Mouse (Mus musculus) forebrain, embryonic 15.5 days (tissue): Measurements from ENCODE around the gene Ecm1. TPM values are rescaled to one million over a fixed set of nuclear protein-coding genes. Genes with fewer than 3 reads are reported as not detected.
"Not testable (repeated sequence)": the region's sequence is repeated elsewhere in the genome, so short reads cannot be mapped to it uniquely, and the experiment has no call there.

Experiments
- ATAC-seq: fragments of 200-750 bp; cut with Nextera tagmentation; replicated peaks from 2 replicates; pipeline ENCODE4 v1.8.0; 2017; ENCODE audit warnings: mild to moderate bottlenecking, moderate TSS enrichment, moderate library complexity
- H3K27ac ChIP-seq: fragments of 300-500 bp; sonication (generic); replicated peaks from 2 replicates; pipeline ENCODE4 v1.5.1; 2015; ENCODE audit warnings: mild to moderate bottlenecking, inconsistent platforms
- H3K27me3 ChIP-seq: fragments of 300-500 bp; sonication (generic); 2 replicates; pipeline ENCODE4 v1.6.1; 2015; ENCODE audit warnings: inconsistent platforms
- H3K36me3 ChIP-seq: fragments of 300-500 bp; sonication (generic); 2 replicates; pipeline ENCODE4 v1.6.1; 2015; ENCODE audit warnings: mild to moderate bottlenecking, inconsistent platforms
- H3K4me1 ChIP-seq: fragments of 300-500 bp; sonication (generic); 2 replicates; pipeline ENCODE4 v1.6.1; 2015; ENCODE audit warnings: inconsistent platforms
- H3K4me2 ChIP-seq: fragments of 300-500 bp; sonication (generic); replicated peaks from 2 replicates; pipeline ENCODE4 v1.6.1; 2015; ENCODE audit warnings: mild to moderate bottlenecking, inconsistent platforms
- H3K4me3 ChIP-seq: fragments of 300-500 bp; sonication (generic); 2 replicates; pipeline ENCODE4 v1.5.1; 2015; ENCODE audit warnings: mild to moderate bottlenecking, inconsistent platforms
- H3K9ac ChIP-seq: fragments of 300-500 bp; sonication (generic); replicated peaks from 2 replicates; pipeline ENCODE4 v1.6.1; 2015; ENCODE audit warnings: mild to moderate bottlenecking, inconsistent platforms
- H3K9me3 ChIP-seq: fragments of 300-500 bp; sonication (generic); 2 replicates; pipeline ENCODE4 v1.6.1; 2016; ENCODE audit warnings: inconsistent platforms
- WGBS: fragments of 180-500 bp; shearing (Covaris S2); methylation state at CpG from one replicate; pipeline ENCODE4 v1.1.7; 2015; ENCODE audit warnings: mixed read lengths; 5-methylcytosine and 5-hydroxymethylcytosine counted together
- polyA plus RNA-seq: library from polyadenylated mRNA; unstranded; fragments of >200 nt; fragmentation: Nextera tagmentation; extraction: Ambion mirVana; gene quantifications from 2 replicates; pipeline ENCODE4 v1.2.1, GENCODE M21; 2015

The Ecm1 gene
- polyA plus RNA-seq, 1 experiment from 2014 or later, result 8.7 TPM

DNA sequence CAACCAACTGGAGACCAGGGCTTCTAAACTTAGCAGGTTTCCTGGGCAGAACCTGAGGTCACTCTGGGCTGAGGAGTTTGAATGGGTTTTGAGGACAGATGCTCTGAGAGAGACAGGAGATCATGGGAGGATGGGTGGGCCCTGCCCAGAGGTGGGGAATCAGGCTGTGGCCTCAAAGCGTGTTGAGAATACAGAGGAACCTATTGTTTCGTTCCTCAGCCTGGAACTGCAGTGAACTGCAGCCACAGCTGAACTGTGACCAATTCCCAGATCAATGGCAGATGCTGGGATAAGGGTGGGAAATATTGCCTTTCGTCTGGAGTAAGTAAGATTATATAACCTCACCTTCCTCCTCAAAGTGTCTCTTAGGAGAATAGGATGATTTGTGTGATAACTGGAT is 43.6 kb downstream of the Ecm1 start:
- H3K9ac ChIP-seq, result no peak overlapping the region
- H3K4me2 ChIP-seq, result no peak overlapping the region
- H3K27me3 ChIP-seq, result no peaks in the 10 kb centered on the region
- no peak overlapping the region for H3K4me3 ChIP-seq
- no peaks in the 10 kb centered on the region for H3K4me1 ChIP-seq
- 0 out of 2 replicates have a peak, but pooled peaks cover 5% of the 10 kb centered on the region for H3K36me3 ChIP-seq
- ATAC-seq, result no peak
- 69% methylated on average over 3 of the region's 3 CpGs for WGBS
- H3K27ac ChIP-seq, result no peak overlapping the region
- H3K9me3 ChIP-seq, result no peaks in the 10 kb centered on the region

DNA sequence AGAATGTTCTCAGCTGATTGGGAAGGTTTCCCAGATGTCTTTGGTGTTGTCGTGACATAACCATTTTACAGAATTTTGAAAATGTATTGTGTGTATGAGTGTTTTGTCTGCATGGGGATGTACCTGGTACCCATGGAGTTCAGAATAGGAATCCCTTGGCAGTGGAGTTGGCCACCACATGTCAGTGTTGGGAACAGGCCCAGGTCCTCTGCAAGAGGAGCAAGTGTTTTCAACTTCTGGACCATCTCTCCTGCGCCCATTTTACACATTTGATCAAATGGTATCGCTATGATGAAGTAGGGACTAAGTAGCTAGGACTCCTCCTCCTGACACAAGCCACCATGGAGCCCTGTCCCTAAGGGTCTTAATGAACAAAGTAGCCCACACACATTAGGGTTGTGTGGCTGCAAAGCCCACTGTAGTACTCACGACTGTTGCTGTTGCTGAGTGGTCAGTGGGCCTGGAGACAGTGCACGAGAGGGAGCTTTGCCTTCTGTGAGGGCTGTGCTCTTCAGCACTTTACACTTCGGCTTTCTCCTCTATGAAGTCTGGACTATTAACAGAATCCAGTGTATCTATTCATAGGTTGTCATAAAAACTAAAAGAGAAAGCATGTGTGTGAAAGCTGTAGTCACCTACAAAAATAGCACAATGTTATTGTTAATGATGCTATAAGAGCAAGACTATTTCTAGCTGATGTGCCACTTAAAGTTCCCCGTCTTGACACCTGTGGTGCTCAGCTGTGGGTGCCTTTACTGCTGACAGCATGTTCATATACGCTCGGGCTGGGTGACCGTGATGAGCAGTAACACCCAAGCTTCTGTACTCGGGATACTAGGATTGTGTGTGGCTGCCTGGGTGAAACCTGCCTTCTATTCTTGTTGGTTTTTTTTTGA is 44.3 kb downstream of the Ecm1 start:
- 90% methylated on average over 11 of the region's 11 CpGs for WGBS
- H3K9ac ChIP-seq, result no peak overlapping the region

DNA sequence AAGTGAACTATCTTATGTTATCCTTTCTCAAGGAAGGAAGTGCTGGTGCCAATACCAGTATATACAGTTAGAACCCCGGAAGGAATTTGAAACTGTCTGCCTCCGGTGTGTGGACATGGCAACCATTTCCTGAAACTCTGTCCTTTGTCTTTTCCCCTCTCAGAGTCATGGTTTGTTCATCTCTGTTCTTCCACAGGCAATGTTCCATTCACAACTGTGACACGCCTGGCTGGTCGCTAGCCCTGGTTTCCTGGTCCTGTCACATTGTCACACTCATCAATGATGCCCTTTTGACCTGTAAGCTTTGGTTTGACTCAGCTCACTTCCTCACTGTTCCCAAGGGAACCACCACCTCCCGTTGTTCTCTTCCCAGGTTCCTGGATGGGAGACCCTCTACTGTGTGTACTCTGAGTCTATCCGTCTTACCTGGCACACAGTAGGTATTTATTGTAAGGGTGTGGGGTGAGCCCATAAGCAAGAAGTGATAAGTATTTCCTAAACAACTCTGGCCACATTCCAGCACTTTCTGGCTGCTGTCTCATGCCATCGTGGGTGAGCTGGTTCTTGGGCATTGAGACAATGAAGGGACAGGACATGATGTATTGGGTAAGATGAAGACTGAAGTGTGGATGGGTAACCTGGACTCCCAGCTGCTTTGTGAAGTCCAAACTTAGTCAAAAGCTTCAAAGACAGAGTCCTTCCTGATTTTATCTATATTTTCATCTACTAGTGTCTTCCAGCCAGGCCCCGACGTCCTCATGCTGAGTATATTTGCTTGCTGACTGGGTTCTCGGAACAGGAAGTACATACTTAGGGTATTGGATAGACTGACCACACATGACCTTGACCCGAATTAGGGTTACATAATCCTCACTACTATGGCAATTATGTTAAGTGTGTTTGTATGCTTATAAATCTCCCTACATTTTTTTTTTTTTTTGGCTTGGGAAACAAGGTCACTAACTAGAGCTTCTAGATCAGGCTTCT is 45.3 kb downstream of the Ecm1 start:
- no peak overlapping the region for H3K4me2 ChIP-seq
- no peaks in the 10 kb centered on the region for H3K27me3 ChIP-seq
- no peak overlapping the region for H3K4me3 ChIP-seq
- H3K27ac ChIP-seq, result no peak overlapping the region
- 81% methylated on average over 11 of the region's 11 CpGs for WGBS
- ATAC-seq, result no peak
- H3K36me3 ChIP-seq, result 0 out of 2 replicates have a peak, but pooled peaks cover 5% of the 10 kb centered on the region
- no peaks in the 10 kb centered on the region for H3K4me1 ChIP-seq
- no peaks in the 10 kb centered on the region for H3K9me3 ChIP-seq
- no peak overlapping the region for H3K9ac ChIP-seq

More for the DNA sequence above, 44.3 kb downstream of the Ecm1 start:
- no peaks in the 10 kb centered on the region for H3K9me3 ChIP-seq
- no peaks in the 10 kb centered on the region for H3K4me1 ChIP-seq
- no peak overlapping the region for H3K4me3 ChIP-seq
- 0 out of 2 replicates have a peak, but pooled peaks cover 5% of the 10 kb centered on the region for H3K36me3 ChIP-seq
- H3K4me2 ChIP-seq, result no peak overlapping the region
- no peaks in the 10 kb centered on the region for H3K27me3 ChIP-seq
- no peak overlapping the region for H3K27ac ChIP-seq
- no peak for ATAC-seq

DNA sequence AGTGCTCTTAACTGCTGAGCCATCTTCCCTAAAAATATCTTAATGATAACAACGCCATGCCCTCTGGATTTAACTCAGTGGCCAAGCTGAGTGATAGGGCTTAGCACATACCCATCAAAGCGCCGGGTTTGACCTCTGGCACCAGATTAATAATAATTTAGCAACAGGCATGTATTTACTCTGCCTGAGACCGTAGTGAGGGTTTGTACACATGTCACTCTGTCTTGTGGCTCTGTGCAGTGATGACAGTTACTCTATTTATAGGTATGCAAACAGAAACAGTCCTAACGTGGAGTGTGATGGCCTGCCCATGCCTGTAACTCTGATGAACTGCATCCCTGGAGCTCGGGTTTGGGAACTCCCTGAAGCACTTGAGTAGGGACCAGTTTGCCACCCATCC is 46.7 kb downstream of the Ecm1 start:
- H3K36me3 ChIP-seq, result 0 out of 2 replicates have a peak, but pooled peaks cover 5% of the 10 kb centered on the region
- no peak for ATAC-seq
- no peak overlapping the region for H3K4me2 ChIP-seq
- no peak overlapping the region for H3K4me3 ChIP-seq
- H3K9me3 ChIP-seq, result no peaks in the 10 kb centered on the region
- H3K9ac ChIP-seq, result no peak overlapping the region
- H3K27me3 ChIP-seq, result no peaks in the 10 kb centered on the region
- H3K4me1 ChIP-seq, result peaks cover 6% of the 10 kb centered on the region
- WGBS, result 82% methylated on average over 6 of the region's 6 CpGs
- no peak overlapping the region for H3K27ac ChIP-seq

DNA sequence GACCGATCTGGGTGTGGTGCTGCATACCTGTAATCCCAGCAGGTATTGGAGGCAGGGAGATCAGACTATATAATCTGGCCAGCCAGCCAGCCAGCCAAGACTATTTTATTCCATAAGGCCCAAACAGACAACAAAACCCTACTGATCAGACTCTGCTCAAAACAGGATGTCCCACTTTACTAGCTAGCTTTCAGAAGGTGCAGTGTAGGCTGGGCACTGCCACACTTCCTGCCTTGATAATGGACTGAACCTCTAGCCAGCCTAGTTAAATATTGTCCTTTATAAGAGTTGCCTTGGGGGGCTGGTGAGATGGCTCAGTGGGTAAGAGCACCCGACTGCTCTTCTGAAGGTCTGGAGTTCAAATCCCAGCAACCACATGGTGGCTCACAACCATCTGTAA is 48.8 kb downstream of the Ecm1 start:
- H3K9ac ChIP-seq, ATAC-seq, H3K4me2 ChIP-seq, H3K27me3 ChIP-seq, H3K9me3 ChIP-seq, H3K4me3 ChIP-seq, H3K36me3 ChIP-seq, H3K27ac ChIP-seq: not testable (repeated sequence)
- peaks cover 20% of the 10 kb centered on the region for H3K4me1 ChIP-seq
- WGBS, result 89% methylated on average over 2 of the region's 2 CpGs

DNA sequence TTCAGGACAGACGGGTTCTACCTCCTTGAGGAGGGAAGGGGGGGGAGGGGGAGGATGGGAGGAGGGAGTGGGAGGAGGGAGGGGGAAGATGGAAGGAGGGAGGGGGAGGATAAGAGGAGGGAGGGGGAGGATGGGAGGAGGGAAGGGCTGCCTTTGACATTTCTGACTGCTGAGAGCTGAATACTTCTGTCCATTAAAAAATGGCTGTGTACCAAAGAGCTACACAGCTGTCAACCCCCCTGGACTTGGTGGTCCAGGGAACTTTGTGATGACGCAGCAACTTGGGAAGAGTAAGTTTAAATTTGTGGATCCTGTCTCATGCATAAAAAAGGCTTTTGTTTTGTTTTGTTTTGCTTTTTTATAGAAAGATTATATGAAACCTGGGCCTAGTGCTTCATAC is 49.4 kb downstream of the Ecm1 start:
- H3K9me3 ChIP-seq, result no peaks in the 10 kb centered on the region
- no peak overlapping the region for H3K4me3 ChIP-seq
- 0 out of 2 replicates have a peak, but pooled peaks cover 5% of the 10 kb centered on the region for H3K36me3 ChIP-seq
- 48% methylated on average over 2 of the region's 2 CpGs for WGBS
- H3K27me3 ChIP-seq, result no peaks in the 10 kb centered on the region
- H3K4me1 ChIP-seq, result peaks cover 20% of the 10 kb centered on the region
- no peak overlapping the region for H3K9ac ChIP-seq
- H3K27ac ChIP-seq, result no peak overlapping the region
- no peak for ATAC-seq
- H3K4me2 ChIP-seq, result no peak overlapping the region

DNA sequence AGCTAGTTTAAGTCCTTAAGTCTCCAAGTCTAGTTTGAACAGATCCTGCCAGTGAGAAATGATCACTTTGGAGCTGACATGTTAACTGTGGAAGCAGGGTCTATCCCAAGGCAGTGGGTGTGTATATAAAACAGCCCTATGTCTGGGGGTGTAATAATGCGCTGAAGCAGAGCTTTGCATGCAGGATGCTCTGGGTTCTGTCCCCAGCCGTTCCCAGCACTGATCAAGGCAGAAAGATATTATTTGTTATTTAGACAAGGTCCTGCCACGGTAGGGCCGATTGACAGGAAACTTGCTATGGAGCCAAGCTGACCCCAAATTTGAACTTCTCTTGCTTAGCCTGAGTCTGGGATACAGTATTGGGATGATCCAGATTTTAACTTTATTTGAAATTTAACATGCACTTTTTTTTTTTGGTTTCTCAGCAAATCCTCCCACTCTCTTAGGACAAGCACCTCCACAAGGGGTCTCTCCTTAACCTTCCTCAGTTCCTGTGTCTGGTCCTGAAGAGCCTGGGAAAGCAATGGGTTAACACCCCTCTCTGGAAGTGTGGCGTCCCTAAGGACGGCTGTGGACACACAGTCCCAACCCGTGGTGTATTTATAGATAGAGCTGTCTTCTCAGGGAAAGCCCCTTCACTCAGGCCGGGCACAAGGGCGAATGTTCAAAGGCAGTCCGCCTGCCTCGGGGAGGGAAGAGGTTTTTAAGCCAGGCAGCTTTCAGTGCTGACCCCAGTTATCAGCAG is 50.0 kb downstream of the Ecm1 start:
- H3K27ac ChIP-seq, result no peak overlapping the region
- H3K4me2 ChIP-seq, result no peak overlapping the region
- H3K9ac ChIP-seq, result no peak overlapping the region
- H3K9me3 ChIP-seq, result no peaks in the 10 kb centered on the region
- 0 out of 2 replicates have a peak, but pooled peaks cover 5% of the 10 kb centered on the region for H3K36me3 ChIP-seq
- H3K4me1 ChIP-seq, result peaks cover 20% of the 10 kb centered on the region
- ATAC-seq, result no peak
- 39% methylated on average over 11 of the region's 11 CpGs for WGBS
- H3K27me3 ChIP-seq, result no peaks in the 10 kb centered on the region
- no peak overlapping the region for H3K4me3 ChIP-seq

DNA sequence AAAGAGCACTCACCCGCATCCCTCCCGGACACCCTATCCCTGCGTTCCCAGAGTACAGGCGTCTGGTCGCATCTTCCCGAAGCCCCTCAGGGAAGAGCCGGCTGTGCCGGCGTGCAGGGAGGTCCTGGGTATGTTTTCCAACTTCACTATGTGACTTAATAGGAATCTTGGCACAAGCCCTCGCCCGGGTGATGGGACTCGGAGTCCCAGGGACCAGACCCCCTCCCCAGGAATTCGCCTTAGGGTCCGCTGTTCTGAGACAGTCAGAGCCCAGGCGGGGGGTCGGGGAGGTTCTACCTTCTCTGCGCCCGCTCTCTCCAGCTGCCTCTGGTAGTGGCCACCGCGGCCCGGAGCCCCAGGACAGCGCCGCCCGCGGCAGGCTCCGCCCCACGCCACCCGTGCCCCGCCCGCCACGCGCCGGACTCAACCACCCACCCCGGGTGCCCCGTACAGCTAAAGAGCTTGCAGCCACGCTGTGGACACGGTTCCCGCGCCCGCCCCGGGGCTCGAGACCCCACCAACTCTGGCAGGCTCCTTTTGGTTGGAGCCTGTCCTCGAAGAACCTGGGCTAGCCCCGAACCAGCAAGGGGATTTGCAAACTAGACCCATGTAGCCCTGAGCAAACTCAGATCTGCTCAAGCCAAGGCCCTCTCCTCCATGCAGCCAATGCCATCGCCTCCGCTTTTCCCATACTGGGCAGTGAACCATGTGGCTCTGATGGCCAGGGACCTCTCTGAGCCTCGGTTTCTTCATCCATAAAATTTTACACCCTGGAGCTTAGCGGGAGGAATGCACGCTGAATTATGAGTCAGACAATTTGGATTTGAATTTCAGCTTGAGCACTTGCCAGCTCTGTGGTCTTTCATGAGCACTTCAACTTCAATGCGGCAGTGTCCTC is 51.6 kb downstream of the Ecm1 start, which contains the start of gene Adamtsl4:
TSS of gene Adamtsl4 (minus strand) at position 394 of the 898 bp plus-strand sequence.
- WGBS, result 5% methylated on average over 50 of the region's 50 CpGs
- peaks cover 20% of the 10 kb centered on the region for H3K4me1 ChIP-seq
- H3K9me3 ChIP-seq, result no peaks in the 10 kb centered on the region
- no peaks in the 10 kb centered on the region for H3K27me3 ChIP-seq
- peak within 1 kb of the TSS; percentile 82 for H3K4me2 ChIP-seq
- no peak within 1 kb of the TSS for H3K27ac ChIP-seq
- H3K36me3 ChIP-seq, result 0 out of 2 replicates have a peak, but pooled peaks cover 5% of the 10 kb centered on the region
- H3K9ac ChIP-seq, result peak within 1 kb of the TSS; percentile 29
- H3K4me3 ChIP-seq, result peak within 1 kb of the TSS; percentile 33
- peak; percentile 61 for ATAC-seq

DNA sequence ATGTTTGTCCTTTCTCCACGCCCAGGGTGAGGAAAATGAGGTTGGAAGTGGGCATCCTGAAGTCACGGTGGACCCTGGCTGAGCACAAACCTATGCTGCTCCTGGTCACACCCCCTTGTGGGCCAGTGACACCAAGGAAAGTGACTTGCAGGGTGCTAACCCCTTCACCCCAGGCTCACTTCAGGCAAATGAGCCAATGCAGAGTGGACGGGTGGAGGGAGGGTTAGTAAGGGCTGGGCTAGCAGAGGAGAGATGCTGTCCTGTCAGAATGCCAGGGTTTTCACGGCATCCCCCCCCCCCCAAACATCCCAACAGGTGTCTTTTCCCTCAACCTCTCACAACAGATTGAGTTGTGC is 52.2 kb downstream of the Ecm1 start:
- Histone ChIP-seq H3K4me3 (peak overlapping the region; percentile 33), H3K9me3 (no peaks in the 10 kb centered on the region), H3K4me2 (peak overlapping the region; percentile 82), H3K27me3 (no peaks in the 10 kb centered on the region), H3K9ac (peak overlapping the region; percentile 29; the same call in 1 of the 2 replicates), H3K4me1 (peaks cover 20% of the 10 kb centered on the region), H3K36me3 (0 out of 2 replicates have a peak, but pooled peaks cover 5% of the 10 kb centered on the region), H3K27ac (no peak overlapping the region)
- WGBS, result 16% methylated on average over 4 of the region's 4 CpGs
- ATAC-seq, result peak; percentile 9; the same call in 1 of the 2 replicates

DNA sequence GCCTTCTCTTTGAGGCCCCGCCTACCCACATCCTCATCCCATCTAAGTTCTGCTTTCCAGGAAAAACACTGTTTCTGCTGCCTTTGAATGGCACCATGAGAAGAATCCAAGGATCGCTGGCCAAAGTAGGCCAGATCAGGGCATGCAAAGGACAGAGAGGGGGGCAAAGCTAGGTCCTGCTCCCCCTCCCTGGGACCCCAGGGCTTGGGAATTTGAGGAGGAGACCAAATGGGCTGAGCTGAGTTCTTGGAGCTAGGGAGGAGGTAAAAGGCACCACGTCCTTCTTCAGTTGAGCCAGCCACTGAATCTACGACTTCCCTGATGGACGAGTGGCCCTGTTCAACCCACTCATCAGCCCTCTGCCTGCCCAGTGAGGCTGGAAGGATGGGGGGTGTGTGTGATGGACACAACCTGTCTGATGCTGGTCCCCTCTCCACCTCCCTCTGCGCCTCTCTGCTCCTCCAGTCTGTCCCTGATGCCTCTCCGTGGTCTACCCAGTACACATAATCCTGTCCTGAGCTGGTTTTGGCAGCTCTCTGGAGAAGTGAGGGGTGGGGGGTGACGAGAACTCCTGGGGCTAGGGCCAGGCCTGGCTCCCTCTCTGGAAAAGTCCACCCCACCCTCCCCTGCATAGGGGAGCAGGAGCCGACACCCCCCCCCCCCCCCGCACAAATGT is 52.7 kb downstream of the Ecm1 start:
- 42% methylated on average over 10 of the region's 10 CpGs for WGBS
- Histone ChIP-seq H3K4me2 (no peak overlapping the region), H3K9me3 (no peaks in the 10 kb centered on the region), H3K27ac (no peak overlapping the region), H3K4me1 (peaks cover 20% of the 10 kb centered on the region), H3K9ac (no peak overlapping the region), H3K27me3 (no peaks in the 10 kb centered on the region), H3K4me3 (no peak overlapping the region), H3K36me3 (0 out of 2 replicates have a peak, but pooled peaks cover 5% of the 10 kb centered on the region)
- ATAC-seq, result no peak
